Mouse (Mus musculus): ENCODE measurements around the gene Tmod3. TPM values are rescaled to one million over a fixed set of nuclear protein-coding genes. Genes with fewer than 3 reads are reported as not detected.
"Not testable (repeated sequence)": the region's sequence is repeated elsewhere in the genome, so short reads cannot be mapped to it uniquely, and the experiment has no call there.

The Tmod3 gene
- polyA plus RNA-seq, 1 experiment from 2014 or later, result 143 TPM

- peak; percentile 69; the same call in 1 of the 2 replicates for ATAC-seq (replicated peaks; ENCODE audit: low FRiP score)
- no peak overlapping the region for H3K4me2 ChIP-seq
- no peaks in the 10 kb centered on the region for H3K9me3 ChIP-seq (replicated peaks)
- H3K4me3 ChIP-seq (replicated peaks), result no peak overlapping the region
- H3K27ac ChIP-seq, result no peak overlapping the region
- H3K36me3 ChIP-seq, result peaks cover 16% of the 10 kb centered on the region; the same call in 1 of the 2 replicates
- WGBS, result 55% methylated on average over 4 of the region's 4 CpGs
- H3K4me1 ChIP-seq, result no peaks in the 10 kb centered on the region
- H3K9ac ChIP-seq, result no peak overlapping the region
- no peaks in the 10 kb centered on the region for H3K27me3 ChIP-seq
Measured at GRCm38 (mm10) chr9:75521788-75522187, 37.7 kb downstream of the Tmod3 start.

GRCm38 (mm10) chr9:75520940-75521339, 38.5 kb downstream of the Tmod3 start:
- no peaks in the 10 kb centered on the region for H3K4me1 ChIP-seq
- peaks cover 21% of the 10 kb centered on the region; the same call in 1 of the 2 replicates for H3K36me3 ChIP-seq
- no peak overlapping the region for H3K4me3 ChIP-seq (replicated peaks)
- H3K9ac ChIP-seq, result no peak overlapping the region
- H3K27ac ChIP-seq, result no peak overlapping the region
- no peak overlapping the region for H3K4me2 ChIP-seq
- no peaks in the 10 kb centered on the region for H3K9me3 ChIP-seq (replicated peaks)
- 93% methylated on average over 8 of the region's 8 CpGs for WGBS
- ATAC-seq (replicated peaks; ENCODE audit: low FRiP score), result no peak
- H3K27me3 ChIP-seq, result no peaks in the 10 kb centered on the region

GRCm38 (mm10) chr9:75517751-75518150, 41.7 kb downstream of the Tmod3 start:
- H3K27ac ChIP-seq, result no peak overlapping the region
- H3K27me3 ChIP-seq, result no peaks in the 10 kb centered on the region
- 68% methylated on average over 3 of the region's 3 CpGs for WGBS
- ATAC-seq (replicated peaks; ENCODE audit: low FRiP score), result 0 out of 2 replicates have a peak, but pooled peaks have one; percentile 10
- H3K4me3 ChIP-seq (replicated peaks), result no peak overlapping the region
- peaks cover 48% of the 10 kb centered on the region for H3K36me3 ChIP-seq
- H3K4me2 ChIP-seq, result no peak overlapping the region
- no peaks in the 10 kb centered on the region for H3K9me3 ChIP-seq (replicated peaks)
- no peak overlapping the region for H3K9ac ChIP-seq
- no peaks in the 10 kb centered on the region for H3K4me1 ChIP-seq

GRCm38 (mm10) chr9:75515464-75516113, 43.9 kb downstream of the Tmod3 start:
- Histone ChIP-seq H3K36me3 (peaks cover 56% of the 10 kb centered on the region), H3K9me3 (replicated peaks) (no peaks in the 10 kb centered on the region), H3K9ac (no peak overlapping the region), H3K4me2 (no peak overlapping the region), H3K27me3 (no peaks in the 10 kb centered on the region), H3K4me3 (replicated peaks) (no peak overlapping the region), H3K27ac (no peak overlapping the region), H3K4me1 (no peaks in the 10 kb centered on the region)
- peak; percentile 80 for ATAC-seq (replicated peaks; ENCODE audit: low FRiP score)
- 59% methylated on average over 12 of the region's 12 CpGs for WGBS

- H3K27ac ChIP-seq, result no peak overlapping the region
- WGBS, result 88% methylated on average over 8 of the region's 8 CpGs
- no peak overlapping the region for H3K9ac ChIP-seq
- H3K4me3 ChIP-seq (replicated peaks), result no peak overlapping the region
- H3K4me2 ChIP-seq, result no peak overlapping the region
- peaks cover 89% of the 10 kb centered on the region for H3K36me3 ChIP-seq
- no peaks in the 10 kb centered on the region for H3K9me3 ChIP-seq (replicated peaks)
- ATAC-seq (replicated peaks; ENCODE audit: low FRiP score), result no peak
- no peaks in the 10 kb centered on the region for H3K4me1 ChIP-seq
- H3K27me3 ChIP-seq, result no peaks in the 10 kb centered on the region
Measured at GRCm38 (mm10) chr9:75511236-75511939, 48.1 kb downstream of the Tmod3 start.

- Histone ChIP-seq H3K4me1 (no peaks in the 10 kb centered on the region), H3K4me2 (no peak overlapping the region), H3K27me3 (no peaks in the 10 kb centered on the region), H3K36me3 (peaks cover 84% of the 10 kb centered on the region), H3K4me3 (replicated peaks) (no peak overlapping the region), H3K27ac (no peak overlapping the region), H3K9ac (no peak overlapping the region), H3K9me3 (replicated peaks) (no peaks in the 10 kb centered on the region)
- ATAC-seq (replicated peaks; ENCODE audit: low FRiP score), result no peak
- WGBS, result 87% methylated on average over 6 of the region's 6 CpGs
Measured at GRCm38 (mm10) chr9:75504311-75504710, 55.1 kb downstream of the Tmod3 start.

- ATAC-seq (replicated peaks; ENCODE audit: low FRiP score), result no peak
- WGBS, result 94% methylated on average over 7 of the region's 7 CpGs
- H3K27me3 ChIP-seq, result no peaks in the 10 kb centered on the region
Measured at GRCm38 (mm10) chr9:75498571-75498970, 60.9 kb downstream of the Tmod3 start.

GRCm38 (mm10) chr9:75495945-75496344, 63.5 kb downstream of the Tmod3 start:
- Histone ChIP-seq H3K4me1 (peaks cover 8% of the 10 kb centered on the region; the same call in 1 of the 2 replicates), H3K27me3 (no peaks in the 10 kb centered on the region), H3K9me3 (replicated peaks) (no peaks in the 10 kb centered on the region), H3K4me2 (no peak overlapping the region), H3K27ac (peak overlapping the region; percentile 58; the same call in 1 of the 2 replicates), H3K9ac (no peak overlapping the region), H3K36me3 (peaks cover 32% of the 10 kb centered on the region), H3K4me3 (replicated peaks) (no peak overlapping the region)
- 20% methylated on average over 10 of the region's 10 CpGs for WGBS
- peak; percentile 93 for ATAC-seq (replicated peaks; ENCODE audit: low FRiP score)

More at GRCm38 (mm10) chr9:75498571-75498970, 60.9 kb downstream of the Tmod3 start:
- Histone ChIP-seq H3K9ac (no peak overlapping the region), H3K4me2 (no peak overlapping the region), H3K4me3 (replicated peaks) (no peak overlapping the region), H3K4me1 (peaks cover 8% of the 10 kb centered on the region; the same call in 1 of the 2 replicates), H3K9me3 (replicated peaks) (no peaks in the 10 kb centered on the region), H3K27ac (no peak overlapping the region), H3K36me3 (peaks cover 55% of the 10 kb centered on the region)

- peaks cover 8% of the 10 kb centered on the region; the same call in 1 of the 2 replicates for H3K4me1 ChIP-seq
- H3K4me2 ChIP-seq, result no peak overlapping the region
- H3K27ac ChIP-seq, result no peak overlapping the region
- no peaks in the 10 kb centered on the region for H3K27me3 ChIP-seq
- WGBS, result 84% methylated on average over 9 of the region's 9 CpGs
- no peak overlapping the region for H3K4me3 ChIP-seq (replicated peaks)
- H3K9me3 ChIP-seq (replicated peaks), result no peaks in the 10 kb centered on the region
- H3K36me3 ChIP-seq, result peaks cover 26% of the 10 kb centered on the region
- ATAC-seq (replicated peaks; ENCODE audit: low FRiP score), result no peak
- H3K9ac ChIP-seq, result no peak overlapping the region
Measured at GRCm38 (mm10) chr9:75494407-75495005, 65.0 kb downstream of the Tmod3 start.

GRCm38 (mm10) chr9:75488255-75488654, 71.2 kb downstream of the Tmod3 start:
- H3K4me2 ChIP-seq; H3K27ac ChIP-seq; H3K9ac ChIP-seq; ATAC-seq (replicated peaks; ENCODE audit: low FRiP score); H3K4me3 ChIP-seq (replicated peaks); H3K36me3 ChIP-seq; H3K27me3 ChIP-seq; H3K4me1 ChIP-seq; H3K9me3 ChIP-seq (replicated peaks): not testable (repeated sequence)
- 97% methylated on average over 7 of the region's 7 CpGs for WGBS

GRCm38 (mm10) chr9:75485231-75485630, 74.2 kb downstream of the Tmod3 start:
- ATAC-seq (replicated peaks; ENCODE audit: low FRiP score), result no peak
- Histone ChIP-seq H3K36me3 (peaks cover 9% of the 10 kb centered on the region), H3K4me2 (no peak overlapping the region), H3K4me1 (no peaks in the 10 kb centered on the region), H3K27ac (no peak overlapping the region), H3K9ac (no peak overlapping the region), H3K4me3 (replicated peaks) (no peak overlapping the region), H3K27me3 (no peaks in the 10 kb centered on the region), H3K9me3 (replicated peaks) (no peaks in the 10 kb centered on the region)
- 84% methylated on average over 6 of the region's 6 CpGs for WGBS

GRCm38 (mm10) chr9:75480536-75481075, 78.9 kb downstream of the Tmod3 start:
- H3K9ac ChIP-seq, result no peak overlapping the region
- H3K9me3 ChIP-seq (replicated peaks), result no peaks in the 10 kb centered on the region
- WGBS, result 93% methylated on average over 5 of the region's 5 CpGs
- H3K36me3 ChIP-seq, result peaks cover 5% of the 10 kb centered on the region
- H3K4me3 ChIP-seq (replicated peaks), result no peak overlapping the region
- no peak overlapping the region for H3K4me2 ChIP-seq
- no peaks in the 10 kb centered on the region for H3K4me1 ChIP-seq
- H3K27me3 ChIP-seq, result no peaks in the 10 kb centered on the region
- ATAC-seq (replicated peaks; ENCODE audit: low FRiP score), result 0 out of 2 replicates have a peak, but pooled peaks have one; percentile 40
- no peak overlapping the region for H3K27ac ChIP-seq
